Mouse (Mus musculus): ENCODE data around the gene Frem1. TPM values are rescaled to one million over a fixed set of nuclear protein-coding genes. Genes with fewer than 3 reads are reported as not detected.

Frem1 gene
- polyA plus RNA-seq, 1 experiment, result not detected

GRCm38 (mm10) chr4:82876656-82877055 lies 175.5 kb downstream of the Frem1 start:
- WGBS, result 98% methylated on average over 2 of the region's 2 CpGs
- TF ChIP-seq POLR2A (IDR thresholded peaks at IDR 0.05; ENCODE audit: insufficient read depth, low read depth, low read length) (no peak), CTCF (IDR thresholded peaks at IDR 0.05; ENCODE audit: insufficient read depth, low read depth, low read length) (no peak)
- Histone ChIP-seq H3K4me1 (ENCODE audit: control insufficient read depth, insufficient read depth, low read length) (peaks cover 2% of the 10 kb centered on the region; the same call in 1 of the 2 replicates), H3K27ac (ENCODE audit: insufficient read depth, low read depth, low read length) (no peak overlapping the region), H3K4me3 (ENCODE audit: insufficient read depth, low read depth, low read length) (no peak overlapping the region)

GRCm38 (mm10) chr4:82875532-82875931 lies 176.6 kb downstream of the Frem1 start:
- Histone ChIP-seq H3K27ac (ENCODE audit: insufficient read depth, low read depth, low read length) (no peak overlapping the region), H3K4me1 (ENCODE audit: control insufficient read depth, insufficient read depth, low read length) (peaks cover 2% of the 10 kb centered on the region; the same call in 1 of the 2 replicates), H3K4me3 (ENCODE audit: insufficient read depth, low read depth, low read length) (no peak overlapping the region)
- no peak for TF ChIP-seq CTCF (IDR thresholded peaks at IDR 0.05; ENCODE audit: insufficient read depth, low read depth, low read length)
- no peak for TF ChIP-seq POLR2A (IDR thresholded peaks at IDR 0.05; ENCODE audit: insufficient read depth, low read depth, low read length)
- 89% methylated on average over 4 of the region's 4 CpGs for WGBS

GRCm38 (mm10) chr4:82874791-82875190 lies 177.3 kb downstream of the Frem1 start:
- 70% methylated on average over 4 of the region's 4 CpGs for WGBS
- no peak overlapping the region for H3K27ac ChIP-seq (ENCODE audit: insufficient read depth, low read depth, low read length)
- no peak overlapping the region for H3K4me3 ChIP-seq (ENCODE audit: insufficient read depth, low read depth, low read length)
- peaks cover 2% of the 10 kb centered on the region; the same call in 1 of the 2 replicates for H3K4me1 ChIP-seq (ENCODE audit: control insufficient read depth, insufficient read depth, low read length)
- TF ChIP-seq CTCF (IDR thresholded peaks at IDR 0.05; ENCODE audit: insufficient read depth, low read depth, low read length) (no peak), POLR2A (IDR thresholded peaks at IDR 0.05; ENCODE audit: insufficient read depth, low read depth, low read length) (no peak)

GRCm38 (mm10) chr4:82872548-82872947 lies 179.6 kb downstream of the Frem1 start:
- WGBS, result 76% methylated on average over 4 of the region's 4 CpGs

GRCm38 (mm10) chr4:82872121-82872520 lies 180.0 kb downstream of the Frem1 start:
- no peak overlapping the region for H3K4me3 ChIP-seq (ENCODE audit: insufficient read depth, low read depth, low read length)
- no peak overlapping the region for H3K27ac ChIP-seq (ENCODE audit: insufficient read depth, low read depth, low read length)
- peaks cover 2% of the 10 kb centered on the region; the same call in 1 of the 2 replicates for H3K4me1 ChIP-seq (ENCODE audit: control insufficient read depth, insufficient read depth, low read length)
- 50% methylated on average over 6 of the region's 6 CpGs for WGBS
- TF ChIP-seq CTCF (IDR thresholded peaks at IDR 0.05; ENCODE audit: insufficient read depth, low read depth, low read length) (no peak), POLR2A (IDR thresholded peaks at IDR 0.05; ENCODE audit: insufficient read depth, low read depth, low read length) (no peak)

More at GRCm38 (mm10) chr4:82872548-82872947, 179.6 kb downstream of the Frem1 start:
- peaks cover 2% of the 10 kb centered on the region; the same call in 1 of the 2 replicates for H3K4me1 ChIP-seq (ENCODE audit: control insufficient read depth, insufficient read depth, low read length)
- H3K4me3 ChIP-seq (ENCODE audit: insufficient read depth, low read depth, low read length), result no peak overlapping the region
- TF ChIP-seq POLR2A (IDR thresholded peaks at IDR 0.05; ENCODE audit: insufficient read depth, low read depth, low read length), result no peak
- TF ChIP-seq CTCF (IDR thresholded peaks at IDR 0.05; ENCODE audit: insufficient read depth, low read depth, low read length), result no peak
- H3K27ac ChIP-seq (ENCODE audit: insufficient read depth, low read depth, low read length), result no peak overlapping the region

- 90% methylated on average over 6 of the region's 6 CpGs for WGBS
- Histone ChIP-seq H3K4me3 (ENCODE audit: insufficient read depth, low read depth, low read length) (no peak overlapping the region), H3K27ac (ENCODE audit: insufficient read depth, low read depth, low read length) (no peak overlapping the region), H3K4me1 (ENCODE audit: control insufficient read depth, insufficient read depth, low read length) (peaks cover 2% of the 10 kb centered on the region; the same call in 1 of the 2 replicates)
- no peak for TF ChIP-seq CTCF (IDR thresholded peaks at IDR 0.05; ENCODE audit: insufficient read depth, low read depth, low read length)
These were observed 181.2 kb downstream of the Frem1 start for GRCm38 (mm10) chr4:82870931-82871330.

- Histone ChIP-seq H3K4me3 (ENCODE audit: insufficient read depth, low read depth, low read length) (no peak overlapping the region), H3K4me1 (ENCODE audit: control insufficient read depth, insufficient read depth, low read length) (no peaks in the 10 kb centered on the region), H3K27ac (ENCODE audit: insufficient read depth, low read depth, low read length) (no peak overlapping the region)
- TF ChIP-seq POLR2A (IDR thresholded peaks at IDR 0.05; ENCODE audit: insufficient read depth, low read depth, low read length) (no peak), CTCF (IDR thresholded peaks at IDR 0.05; ENCODE audit: insufficient read depth, low read depth, low read length) (no peak)
- 94% methylated on average over 5 of the region's 5 CpGs for WGBS
These were observed 184.3 kb downstream of the Frem1 start for GRCm38 (mm10) chr4:82867731-82868445.

GRCm38 (mm10) chr4:82867111-82867510 lies 185.0 kb downstream of the Frem1 start:
- no peak overlapping the region for H3K27ac ChIP-seq (ENCODE audit: insufficient read depth, low read depth, low read length)
- TF ChIP-seq POLR2A (IDR thresholded peaks at IDR 0.05; ENCODE audit: insufficient read depth, low read depth, low read length), result no peak
- TF ChIP-seq CTCF (IDR thresholded peaks at IDR 0.05; ENCODE audit: insufficient read depth, low read depth, low read length), result no peak
- H3K4me1 ChIP-seq (ENCODE audit: control insufficient read depth, insufficient read depth, low read length), result no peaks in the 10 kb centered on the region
- no peak overlapping the region for H3K4me3 ChIP-seq (ENCODE audit: insufficient read depth, low read depth, low read length)
- WGBS, result 51% methylated on average over 4 of the region's 4 CpGs

GRCm38 (mm10) chr4:82864974-82865699 lies 187.0 kb downstream of the Frem1 start:
- WGBS, result 90% methylated on average over 8 of the region's 8 CpGs
- no peak for TF ChIP-seq CTCF (IDR thresholded peaks at IDR 0.05; ENCODE audit: insufficient read depth, low read depth, low read length)
- no peak for TF ChIP-seq POLR2A (IDR thresholded peaks at IDR 0.05; ENCODE audit: insufficient read depth, low read depth, low read length)
- Histone ChIP-seq H3K4me1 (ENCODE audit: control insufficient read depth, insufficient read depth, low read length) (no peaks in the 10 kb centered on the region), H3K27ac (ENCODE audit: insufficient read depth, low read depth, low read length) (no peak overlapping the region), H3K4me3 (ENCODE audit: insufficient read depth, low read depth, low read length) (no peak overlapping the region)
